Mouse (Mus musculus) hindbrain, embryonic 12.5 days (tissue): ENCODE data around the gene Exoc3l4. TPM values are rescaled to one million over a fixed set of nuclear protein-coding genes. Genes with fewer than 3 reads are reported as not detected.

Source experiments
- ATAC-seq: fragments of 200-750 bp; cut with Nextera tagmentation; 2 replicates; pipeline ENCODE4 v1.8.0; 2017; ENCODE audit warnings: moderate TSS enrichment; ENCODE audit not compliant: low FRiP score
- H3K27ac ChIP-seq: fragments of 300-500 bp; sonication (generic); 2 replicates; pipeline ENCODE4 v1.5.1; 2016; ENCODE audit warnings: mild to moderate bottlenecking
- H3K27me3 ChIP-seq: fragments of 300-500 bp; sonication (generic); 2 replicates; pipeline ENCODE4 v1.6.1; 2016; ENCODE audit warnings: mild to moderate bottlenecking
- H3K36me3 ChIP-seq: fragments of 300-500 bp; sonication (generic); 2 replicates; pipeline ENCODE4 v1.6.1; 2016; ENCODE audit warnings: mild to moderate bottlenecking
- H3K4me1 ChIP-seq: fragments of 300-500 bp; sonication (generic); 2 replicates; pipeline ENCODE4 v1.6.1; 2016
- H3K4me2 ChIP-seq: fragments of 300-500 bp; sonication (generic); replicated peaks from 2 replicates; pipeline ENCODE4 v1.6.1; 2016; ENCODE audit warnings: mild to moderate bottlenecking
- H3K4me3 ChIP-seq: fragments of 300-500 bp; sonication (generic); 2 replicates; pipeline ENCODE4 v1.5.1; 2016; ENCODE audit warnings: mild to moderate bottlenecking
- H3K9ac ChIP-seq: fragments of 300-500 bp; sonication (generic); 2 replicates; pipeline ENCODE4 v1.6.1; 2016; ENCODE audit warnings: mild to moderate bottlenecking, moderate library complexity
- H3K9me3 ChIP-seq: fragments of 300-500 bp; sonication (generic); replicated peaks from 2 replicates; pipeline ENCODE4 v1.6.1; 2016; ENCODE audit warnings: mild to moderate bottlenecking
- WGBS: fragments of 180-500 bp; shearing (Covaris S2); methylation state at CpG from one replicate; pipeline ENCODE4 v1.1.7; 2016; 5-methylcytosine and 5-hydroxymethylcytosine counted together
- polyA plus RNA-seq: library from polyadenylated mRNA; unstranded; fragments of >200 nt; fragmentation: Nextera tagmentation; extraction: Ambion mirVana; gene quantifications from 2 replicates; pipeline ENCODE4 v1.2.1, GENCODE M21; 2016

Gene Exoc3l4
- polyA plus RNA-seq, 1 experiment from 2014 or later, result 5.1 TPM

GRCm38 (mm10) chr12:111413300-111413699, 3.5 kb upstream of the Exoc3l4 start:
- Histone ChIP-seq H3K27me3 (peaks cover 33% of the 10 kb centered on the region), H3K9ac (peak overlapping the region; percentile 60), H3K27ac (no peak overlapping the region; the same call in 1 of the 2 replicates), H3K36me3 (no peaks in the 10 kb centered on the region), H3K4me2 (peak overlapping the region; percentile 50), H3K4me3 (peak overlapping the region; percentile 32), H3K4me1 (peaks cover 33% of the 10 kb centered on the region), H3K9me3 (no peaks in the 10 kb centered on the region)
- 2% methylated on average over 21 of the region's 21 CpGs for WGBS
- ATAC-seq, result peak; percentile 81

GRCm38 (mm10) chr12:111419918-111420317, 3.1 kb downstream of the Exoc3l4 start:
- Histone ChIP-seq H3K27me3 (peaks cover 71% of the 10 kb centered on the region), H3K4me1 (peaks cover 20% of the 10 kb centered on the region), H3K27ac (no peak overlapping the region), H3K36me3 (no peaks in the 10 kb centered on the region), H3K4me2 (no peak overlapping the region), H3K9me3 (no peaks in the 10 kb centered on the region), H3K4me3 (no peak overlapping the region), H3K9ac (no peak overlapping the region)
- 82% methylated on average over 5 of the region's 5 CpGs for WGBS
- ATAC-seq, result no peak

- ATAC-seq, result no peak
- peaks cover 82% of the 10 kb centered on the region for H3K27me3 ChIP-seq
- H3K4me3 ChIP-seq, result no peak overlapping the region
- H3K27ac ChIP-seq, result no peak overlapping the region
- no peaks in the 10 kb centered on the region for H3K36me3 ChIP-seq
- peaks cover 20% of the 10 kb centered on the region for H3K4me1 ChIP-seq
- WGBS, result 56% methylated on average over 7 of the region's 7 CpGs
- no peak overlapping the region for H3K4me2 ChIP-seq
- H3K9ac ChIP-seq, result no peak overlapping the region
- no peaks in the 10 kb centered on the region for H3K9me3 ChIP-seq
These were observed 4.3 kb downstream of the Exoc3l4 start for GRCm38 (mm10) chr12:111420946-111421709.

- peaks cover 6% of the 10 kb centered on the region; the same call in 1 of the 2 replicates for H3K4me1 ChIP-seq
- 49% methylated on average over 5 of the region's 5 CpGs for WGBS
- H3K27ac ChIP-seq, result no peak overlapping the region
- ATAC-seq, result no peak
- H3K4me3 ChIP-seq, result 0 out of 2 replicates have a peak overlapping the region, but pooled peaks have one; percentile 23
- no peak overlapping the region for H3K4me2 ChIP-seq
- no peaks in the 10 kb centered on the region for H3K9me3 ChIP-seq
- peaks cover 87% of the 10 kb centered on the region for H3K27me3 ChIP-seq
- H3K36me3 ChIP-seq, result no peaks in the 10 kb centered on the region
- H3K9ac ChIP-seq, result no peak overlapping the region
These were observed 6.0 kb downstream of the Exoc3l4 start for GRCm38 (mm10) chr12:111422852-111423251.

GRCm38 (mm10) chr12:111423570-111424129, 6.8 kb downstream of the Exoc3l4 start:
- 6% methylated on average over 43 of the region's 43 CpGs for WGBS
- peaks cover 9% of the 10 kb centered on the region for H3K4me1 ChIP-seq
- H3K27me3 ChIP-seq, result peaks cover 93% of the 10 kb centered on the region
- H3K9me3 ChIP-seq, result no peaks in the 10 kb centered on the region
- H3K4me2 ChIP-seq, result peak overlapping the region; percentile 47
- H3K9ac ChIP-seq, result 0 out of 2 replicates have a peak overlapping the region, but pooled peaks have one; percentile 42
- no peak for ATAC-seq
- no peak overlapping the region for H3K27ac ChIP-seq
- peak overlapping the region; percentile 23 for H3K4me3 ChIP-seq
- no peaks in the 10 kb centered on the region for H3K36me3 ChIP-seq

GRCm38 (mm10) chr12:111424547-111424946, 7.7 kb downstream of the Exoc3l4 start:
- ATAC-seq, result no peak
- H3K27ac ChIP-seq, result no peak overlapping the region
- H3K9ac ChIP-seq, result no peak overlapping the region
- H3K4me2 ChIP-seq, result no peak overlapping the region
- H3K4me1 ChIP-seq, result peaks cover 18% of the 10 kb centered on the region
- H3K27me3 ChIP-seq, result peaks cover 93% of the 10 kb centered on the region
- H3K9me3 ChIP-seq, result no peaks in the 10 kb centered on the region
- 15% methylated on average over 9 of the region's 9 CpGs for WGBS
- H3K36me3 ChIP-seq, result no peaks in the 10 kb centered on the region
- H3K4me3 ChIP-seq, result no peak overlapping the region

GRCm38 (mm10) chr12:111425258-111425657, 8.4 kb downstream of the Exoc3l4 start:
- 3% methylated on average over 15 of the region's 15 CpGs for WGBS

GRCm38 (mm10) chr12:111425789-111426460, 9.1 kb downstream of the Exoc3l4 start:
- peaks cover 96% of the 10 kb centered on the region for H3K27me3 ChIP-seq
- no peak overlapping the region; the same call in 1 of the 2 replicates for H3K9ac ChIP-seq
- H3K4me2 ChIP-seq, result no peak overlapping the region; the same call in 1 of the 2 replicates
- no peak overlapping the region for H3K4me3 ChIP-seq
- no peaks in the 10 kb centered on the region for H3K9me3 ChIP-seq
- WGBS, result 20% methylated on average over 28 of the region's 29 CpGs
- 0 out of 2 replicates have a peak, but pooled peaks have one; percentile 26 for ATAC-seq
- H3K36me3 ChIP-seq, result no peaks in the 10 kb centered on the region
- peaks cover 30% of the 10 kb centered on the region for H3K4me1 ChIP-seq
- H3K27ac ChIP-seq, result no peak overlapping the region

More at GRCm38 (mm10) chr12:111425258-111425657, 8.4 kb downstream of the Exoc3l4 start:
- Histone ChIP-seq H3K9ac (no peak overlapping the region), H3K4me3 (no peak overlapping the region), H3K27me3 (peaks cover 93% of the 10 kb centered on the region), H3K4me2 (no peak overlapping the region), H3K9me3 (no peaks in the 10 kb centered on the region), H3K27ac (no peak overlapping the region), H3K4me1 (peaks cover 25% of the 10 kb centered on the region), H3K36me3 (no peaks in the 10 kb centered on the region)
- 0 out of 2 replicates have a peak, but pooled peaks have one; percentile 6 for ATAC-seq

GRCm38 (mm10) chr12:111427438-111428113, 10.8 kb downstream of the Exoc3l4 start:
- H3K9ac ChIP-seq, result no peak overlapping the region
- WGBS, result 49% methylated on average over 12 of the region's 12 CpGs
- H3K27me3 ChIP-seq, result peaks cover 96% of the 10 kb centered on the region
- H3K27ac ChIP-seq, result no peak overlapping the region
- H3K9me3 ChIP-seq, result no peaks in the 10 kb centered on the region
- no peaks in the 10 kb centered on the region for H3K36me3 ChIP-seq
- H3K4me2 ChIP-seq, result no peak overlapping the region
- ATAC-seq, result no peak
- H3K4me3 ChIP-seq, result no peak overlapping the region
- peaks cover 33% of the 10 kb centered on the region for H3K4me1 ChIP-seq

- Histone ChIP-seq H3K4me3 (0 out of 2 replicates have a peak overlapping the region, but pooled peaks have one; percentile 30), H3K9me3 (no peaks in the 10 kb centered on the region), H3K9ac (no peak overlapping the region), H3K27me3 (peaks cover 92% of the 10 kb centered on the region), H3K36me3 (no peaks in the 10 kb centered on the region), H3K4me1 (peaks cover 33% of the 10 kb centered on the region), H3K4me2 (peak overlapping the region; percentile 59; the same call in 1 of the 2 replicates), H3K27ac (no peak overlapping the region)
- ATAC-seq, result no peak
- 18% methylated on average over 8 of the region's 8 CpGs for WGBS
These were observed 11.5 kb downstream of the Exoc3l4 start for GRCm38 (mm10) chr12:111428364-111428763.

GRCm38 (mm10) chr12:111428961-111429911, 12.4 kb downstream of the Exoc3l4 start:
- Histone ChIP-seq H3K27ac (no peak overlapping the region), H3K9ac (peak overlapping the region; percentile 56), H3K27me3 (peaks cover 85% of the 10 kb centered on the region), H3K36me3 (no peaks in the 10 kb centered on the region), H3K4me1 (peaks cover 30% of the 10 kb centered on the region), H3K4me2 (peak overlapping the region; percentile 59), H3K4me3 (peak overlapping the region; percentile 30), H3K9me3 (no peaks in the 10 kb centered on the region)
- under 1% methylated on average over 40 of the region's 40 CpGs for WGBS
- no peak for ATAC-seq
